Mouse (Mus musculus): Measurements from ENCODE around the gene Dnajb2.

DNA sequence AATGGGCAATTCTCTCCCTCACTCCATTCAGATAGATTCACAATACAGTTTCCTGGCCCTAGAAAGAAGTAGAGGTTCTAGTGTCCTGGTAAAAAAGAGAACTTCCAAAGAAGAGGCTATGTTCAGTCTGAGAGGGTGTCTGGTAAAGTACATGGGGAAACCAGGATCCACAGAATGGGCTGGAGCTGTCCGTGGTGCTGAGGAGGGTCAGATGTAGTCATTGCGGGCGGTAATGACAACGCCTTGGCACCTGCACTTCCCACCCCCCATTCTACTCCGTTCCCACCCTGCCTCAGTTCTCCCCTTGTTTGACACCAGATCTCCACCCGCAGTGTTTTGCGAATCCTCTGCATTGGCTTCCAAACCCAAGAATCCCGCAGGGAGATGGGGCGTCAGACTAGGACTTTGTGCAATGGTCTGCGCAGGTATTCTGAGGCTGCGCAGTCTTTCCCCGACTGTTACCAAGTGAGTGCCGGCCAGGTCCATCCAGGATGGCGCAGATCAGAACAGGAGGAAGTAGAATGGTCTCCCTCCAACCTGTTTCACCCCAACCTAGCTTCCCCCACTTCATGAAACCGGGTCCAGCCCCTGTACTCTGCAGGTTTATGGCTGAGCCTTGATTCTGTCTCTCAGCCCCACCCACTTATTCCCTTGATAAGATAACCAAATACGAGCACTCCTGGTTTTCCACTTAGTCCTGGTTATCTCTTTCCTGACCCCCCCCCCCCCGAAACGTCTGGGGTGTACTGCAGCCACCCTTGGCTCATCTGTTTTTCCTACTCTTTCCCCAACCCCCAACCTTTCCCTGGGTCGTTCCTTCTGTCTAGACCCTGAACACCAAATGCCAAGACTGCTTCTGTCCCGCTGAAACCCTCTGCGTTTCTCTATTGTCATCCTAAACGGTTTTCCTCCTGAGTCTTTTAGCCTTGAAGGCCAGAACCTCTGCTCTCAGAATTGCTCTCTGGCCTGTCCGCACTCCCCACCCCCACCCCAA is 41.3 kb downstream of the Dnajb2 start:
- TF ChIP-seq POLR2A (IDR thresholded peaks at IDR 0.05; ENCODE audit: insufficient read depth, low read length) (no peak), CTCF (IDR thresholded peaks at IDR 0.05; ENCODE audit: low read depth, low read length) (no peak), EP300 (IDR thresholded peaks at IDR 0.05; ENCODE audit: insufficient read depth, low read depth, low read length) (no peak)
